Mouse (Mus musculus) MEL (cell line): ENCODE measurements around the gene Mfng. TPM values are rescaled to one million over a fixed set of nuclear protein-coding genes. Genes with fewer than 3 reads are reported as not detected.

Experiments used
- DNase-seq: peaks from one replicate; pipeline ENCODE4 v3.0.0; 2011; ENCODE audit warnings: low read depth, low spot score
- H3K27ac ChIP-seq: 2 replicates; pipeline ENCODE4 v1.5.1; 2012; ENCODE audit warnings: low read depth, mild to moderate bottlenecking, control low read depth, low read length, moderate library complexity; ENCODE audit not compliant: control insufficient read depth
- H3K27me3 ChIP-seq, 2 experiments: fragments of 150-350 bp in 1 of 2; sonication (generic) in 1 of 2; 2 replicates each; pipeline ENCODE4 v1.6.1; 2012; ENCODE audit warnings: low read length in 2 of 2, mild to moderate bottlenecking in 2 of 2, improper control_type of control experiment in 1 of 2, moderate library complexity in 1 of 2; ENCODE audit not compliant: insufficient read depth in 2 of 2, control insufficient read depth in 1 of 2
- H3K36me3 ChIP-seq, 2 experiments: 2 replicates each; pipeline ENCODE4 v1.6.1; 2012 to 2014; ENCODE audit warnings: low read length in 2 of 2, improper control_type of control experiment in 1 of 2, inconsistent platforms in 1 of 2, mild to moderate bottlenecking in 1 of 2; ENCODE audit not compliant: insufficient read depth in 2 of 2, control insufficient read depth in 1 of 2
- H3K4me1 ChIP-seq, 2 experiments: fragments of 150-350 bp in 1 of 2; sonication (generic) in 1 of 2; 2 replicates each; pipeline ENCODE4 v1.6.1; 2012; ENCODE audit warnings: low read length in 2 of 2, improper control_type of control experiment in 1 of 2, mild to moderate bottlenecking in 1 of 2; ENCODE audit not compliant: insufficient read depth in 2 of 2, control insufficient read depth in 1 of 2
- H3K4me3 ChIP-seq, 2 experiments: fragments of 150-350 bp in 1 of 2; sonication (generic) in 1 of 2; 2 replicates each; pipeline ENCODE4 v1.5.1; 2012; ENCODE audit warnings: low read depth in 2 of 2, low read length in 2 of 2, mild to moderate bottlenecking in 2 of 2, moderate library complexity in 2 of 2, control low read depth in 1 of 2, improper control_type of control experiment in 1 of 2; ENCODE audit not compliant: control insufficient read depth in 1 of 2, insufficient read depth in 1 of 2
- H3K79me2 ChIP-seq: 2 replicates; pipeline ENCODE4 v1.6.1; 2012; ENCODE audit warnings: mild to moderate bottlenecking, low read length, moderate library complexity; ENCODE audit not compliant: control insufficient read depth, poor library complexity, insufficient read depth
- H3K9ac ChIP-seq: 2 replicates; pipeline ENCODE4 v1.6.1; 2012; ENCODE audit warnings: low read depth, mild to moderate bottlenecking, control low read depth, low read length, moderate library complexity; ENCODE audit not compliant: control insufficient read depth, poor library complexity, severe bottlenecking
- H3K9me3 ChIP-seq: fragments of 150-350 bp; sonication (generic); replicated peaks from 2 replicates; pipeline ENCODE4 v1.6.1; 2012; ENCODE audit warnings: mild to moderate bottlenecking, low read length, improper control_type of control experiment, moderate library complexity; ENCODE audit not compliant: insufficient read depth
- BHLHE40 ChIP-seq: IDR thresholded peaks from 2 replicates; pipeline ENCODE4 v1.6.1; 2012; ENCODE audit warnings: low read depth, mild to moderate bottlenecking, inconsistent platforms, low read length, improper control_type of control experiment, borderline replicate concordance
- CHD2 ChIP-seq: IDR thresholded peaks from 2 replicates; pipeline ENCODE4 v1.6.1; 2011; ENCODE audit warnings: low read length, improper control_type of control experiment
- CTCF ChIP-seq, 3 experiments: IDR thresholded peaks in 2 of 3; conservative IDR thresholded peaks in 1 of 3; 2 replicates each; pipeline ENCODE4 v1.5.1; 2011 to 2012; ENCODE audit warnings: low read length in 3 of 3, low read depth in 2 of 3, mild to moderate bottlenecking in 2 of 3, improper control_type of control experiment in 1 of 3, inconsistent platforms in 1 of 3, mixed read lengths in 1 of 3, moderate library complexity in 1 of 3; ENCODE audit not compliant: control insufficient read depth in 1 of 3, insufficient read depth in 1 of 3, poor library complexity in 1 of 3, severe bottlenecking in 1 of 3
- E2F4 ChIP-seq: IDR thresholded peaks from 2 replicates; pipeline ENCODE4 v1.6.1; 2011; ENCODE audit warnings: low read depth, low read length, improper control_type of control experiment, borderline replicate concordance
- GATA1 ChIP-seq: IDR thresholded peaks from 2 replicates; pipeline ENCODE4 v1.6.1; 2011; ENCODE audit warnings: low read depth, low read length, improper control_type of control experiment
- JUND ChIP-seq: IDR thresholded peaks from 2 replicates; pipeline ENCODE4 v1.6.1; 2011; ENCODE audit warnings: low read depth, mild to moderate bottlenecking, improper control_type of control experiment, low read length
- KAT2A ChIP-seq: conservative IDR thresholded peaks from 2 replicates; pipeline ENCODE4 v1.6.1; 2012; ENCODE audit warnings: low read depth, low read length, improper control_type of control experiment, inconsistent platforms
- MAFK ChIP-seq: IDR thresholded peaks from 2 replicates; pipeline ENCODE4 v1.6.1; 2011; ENCODE audit warnings: low read depth, mild to moderate bottlenecking, low read length, improper control_type of control experiment, borderline replicate concordance
- MAX ChIP-seq: IDR thresholded peaks from 2 replicates; pipeline ENCODE4 v1.6.1; 2011; ENCODE audit warnings: low read length, improper control_type of control experiment
- MXI1 ChIP-seq: IDR thresholded peaks from 2 replicates; pipeline ENCODE4 v1.6.1; 2011; ENCODE audit warnings: mild to moderate bottlenecking, low read depth, low read length, improper control_type of control experiment
- MYB ChIP-seq: IDR thresholded peaks from 2 replicates; pipeline ENCODE4 v1.6.1; 2011; ENCODE audit warnings: mild to moderate bottlenecking, low read depth, low read length, improper control_type of control experiment
- NRF1 ChIP-seq: IDR thresholded peaks from 2 replicates; pipeline ENCODE4 v1.6.1; 2014; ENCODE audit warnings: low read depth, mild to moderate bottlenecking, inconsistent platforms, low read length, improper control_type of control experiment, moderate library complexity; ENCODE audit not compliant: poor library complexity, insufficient read depth, severe bottlenecking
- POLR2A ChIP-seq, 2 experiments: IDR thresholded peaks; 2 replicates each; pipeline ENCODE4 v1.6.1; 2011 to 2012; ENCODE audit warnings: low read length in 2 of 2, mild to moderate bottlenecking in 2 of 2, control low read depth in 1 of 2, improper control_type of control experiment in 1 of 2, low read depth in 1 of 2, moderate library complexity in 1 of 2; ENCODE audit not compliant: control insufficient read depth in 1 of 2, insufficient read depth in 1 of 2, poor library complexity in 1 of 2
- RAD21 ChIP-seq: IDR thresholded peaks from 2 replicates; pipeline ENCODE4 v1.6.1; 2011; ENCODE audit warnings: mild to moderate bottlenecking, low read depth, low read length, improper control_type of control experiment
- RCOR1 ChIP-seq: IDR thresholded peaks from 2 replicates; pipeline ENCODE4 v1.6.1; 2012; ENCODE audit warnings: low read depth, mild to moderate bottlenecking, inconsistent platforms, low read length, improper control_type of control experiment
- SIN3A ChIP-seq: IDR thresholded peaks from 2 replicates; pipeline ENCODE4 v1.6.1; 2012; ENCODE audit warnings: low read length, improper control_type of control experiment, inconsistent platforms
- SMC3 ChIP-seq: IDR thresholded peaks from 2 replicates; pipeline ENCODE4 v1.6.1; 2011; ENCODE audit warnings: low read depth, low read length, improper control_type of control experiment
- TCF12 ChIP-seq: IDR thresholded peaks from 2 replicates; pipeline ENCODE4 v1.6.1; 2014; ENCODE audit warnings: low read depth, mild to moderate bottlenecking, inconsistent platforms, low read length, improper control_type of control experiment, moderate library complexity
- ZKSCAN1 ChIP-seq: IDR thresholded peaks from 2 replicates; pipeline ENCODE4 v1.6.1; 2012; ENCODE audit warnings: low read depth, mild to moderate bottlenecking, inconsistent platforms, low read length, improper control_type of control experiment, moderate library complexity
- ZMIZ1 ChIP-seq: IDR thresholded peaks from 2 replicates; pipeline ENCODE4 v1.6.1; 2012; ENCODE audit warnings: low read depth, mild to moderate bottlenecking, inconsistent platforms, low read length, improper control_type of control experiment, moderate library complexity
- ZNF384 ChIP-seq: IDR thresholded peaks from 2 replicates; pipeline ENCODE4 v1.6.1; 2012; ENCODE audit warnings: low read depth, mild to moderate bottlenecking, inconsistent platforms, low read length, improper control_type of control experiment
- polyA plus RNA-seq, 2 experiments: library from polyadenylated mRNA; stranded (reverse) in 1 of 2; unstranded in 1 of 2; fragments of >175 nt in 1 of 2; fragments of >200 nt in 1 of 2; gene quantifications; 2 replicates each; pipeline versions ENCODE4 v1.2.1 to v1.2.4; 2012; ENCODE audit warnings: low replicate concordance in 2 of 2, low read depth in 1 of 2; ENCODE audit not compliant: insufficient read length in 2 of 2, insufficient read depth in 1 of 2, missing spikeins in 1 of 2
- total RNA-seq: library from RNA; depleted of rRNA; stranded (reverse); fragments of 300-350 nt; gene quantifications from 2 replicates; pipeline ENCODE4 v1.2.3, GENCODE M21; 2012

The Mfng gene
- total and polyA plus RNA-seq, 3 experiments, result 17.8 to 27.1 TPM; not detected in 1

DNA sequence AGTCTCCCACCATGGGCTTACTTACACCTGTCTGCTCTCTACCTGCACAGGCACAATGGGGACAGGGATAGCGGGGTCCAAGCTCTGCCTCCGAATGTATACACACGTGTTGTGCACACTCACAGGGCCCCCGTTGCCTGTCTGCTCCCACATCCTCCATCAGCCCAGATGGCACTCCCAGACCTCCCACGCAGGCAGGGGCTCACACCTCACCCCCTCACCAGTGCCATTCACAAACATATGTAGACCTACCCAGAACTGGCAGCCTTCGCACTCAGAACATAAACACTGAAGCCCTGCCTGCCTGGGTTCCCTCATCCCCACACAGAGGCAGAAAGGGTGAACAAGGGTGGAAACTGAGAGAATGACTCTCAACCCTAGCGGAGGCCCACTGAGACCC is 61.3 kb downstream of the Mfng start:
- H3K36me3 ChIP-seq, result no peaks in the 10 kb centered on the region
- H3K79me2 ChIP-seq, result no peaks in the 10 kb centered on the region
- TF ChIP-seq CTCF (IDR thresholded peaks at IDR 0.05 in 2 of 3, conservative IDR thresholded peaks at IDR 0.05 in 1 of 3; ENCODE audit: control insufficient read depth in 1 of 3, insufficient read depth in 1 of 3, low read depth in 2 of 3, low read length in 3 of 3, poor library complexity in 1 of 3, severe bottlenecking in 1 of 3) (no peak), MAX (no peak), BHLHE40 (no peak), ZMIZ1 (no peak), SIN3A (no peak), CHD2 (no peak), SMC3 (no peak), KAT2A (no peak), MXI1 (no peak), ZNF384 (no peak), E2F4 (no peak), POLR2A (IDR thresholded peaks at IDR 0.05; ENCODE audit: control insufficient read depth in 1 of 2, insufficient read depth in 1 of 2, low read depth in 1 of 2, low read length in 2 of 2, poor library complexity in 1 of 2) (no peak), TCF12 (no peak), NRF1 (no peak), RAD21 (no peak)
- no peak overlapping the region for H3K27ac ChIP-seq
- peaks cover 0 to under 1% of the 10 kb centered on the region in 2 experiments; a peak in 1 of 4 replicates for H3K4me1 ChIP-seq
- H3K4me3 ChIP-seq, result no peak overlapping the region
- H3K27me3 ChIP-seq, result no peaks in the 10 kb centered on the region
- H3K9me3 ChIP-seq, result no peaks in the 10 kb centered on the region
- H3K9ac ChIP-seq, result no peak overlapping the region
- DNase-seq, result no peak

- Histone ChIP-seq H3K4me3 (no peak overlapping the region), H3K4me1 (peaks cover 0 to 13% of the 10 kb centered on the region in 2 experiments; a peak in 1 of 4 replicates), H3K9me3 (no peaks in the 10 kb centered on the region), H3K9ac (no peak overlapping the region), H3K27me3 (no peaks in the 10 kb centered on the region), H3K27ac (no peak overlapping the region), H3K79me2 (no peaks in the 10 kb centered on the region), H3K36me3 (no peaks in the 10 kb centered on the region)
- no peak for DNase-seq
- no peak for TF ChIP-seq CTCF (IDR thresholded peaks at IDR 0.05 in 2 of 3, conservative IDR thresholded peaks at IDR 0.05 in 1 of 3; ENCODE audit: control insufficient read depth in 1 of 3, insufficient read depth in 1 of 3, low read depth in 2 of 3, low read length in 3 of 3, poor library complexity in 1 of 3, severe bottlenecking in 1 of 3)
- TF ChIP-seq E2F4, result no peak
- no peak for TF ChIP-seq JUND
- no peak for TF ChIP-seq MYB
- no peak for TF ChIP-seq RCOR1
- TF ChIP-seq ZKSCAN1, result no peak
- no peak for TF ChIP-seq MAFK
- no peak for TF ChIP-seq GATA1
These were observed 62.6 kb downstream of the Mfng start for GRCm38 (mm10) chr15:78710634-78711033.
